Mouse (Mus musculus) intestine, embryonic 15.5 days (tissue): ENCODE results near the gene Slc6a1. TPM values are rescaled to one million over a fixed set of nuclear protein-coding genes. Genes with fewer than 3 reads are reported as not detected.

ENCODE experiments used
- polyA plus RNA-seq: library from polyadenylated mRNA; unstranded; fragments of >200 nt; fragmentation: Nextera tagmentation; extraction: Ambion mirVana; gene quantifications from 2 replicates; pipeline ENCODE4 v1.2.1, GENCODE M21; 2015

The Slc6a1 gene
- polyA plus RNA-seq, 1 experiment from 2014 or later: 0.18 TPM

Other genes with a start within 250 kb of the Slc6a1 start
- gene Atp2b2, start 240.0 kb upstream of the Slc6a1 start, polyA plus RNA-seq: 1.00 and 1.1 TPM in 2 replicates
- 0.24 and 0.29 TPM in 2 replicates for gene Slc6a11, start 151.4 kb upstream of the Slc6a1 start, polyA plus RNA-seq
- gene Hrh1, start 115.3 kb downstream of the Slc6a1 start, polyA plus RNA-seq: 0.97 and 0.98 TPM in 2 replicates